Mouse (Mus musculus) olfactory bulb, adult 2 months (tissue): ENCODE results near the gene Tmed11.
"Not testable (repeated sequence)": the region's sequence is repeated elsewhere in the genome, so short reads cannot be mapped to it uniquely, and the experiment has no call there.

ENCODE experiments used
- CTCF ChIP-seq: fragments of 200-500 bp; IDR thresholded peaks from 2 replicates; pipeline ENCODE4 v1.5.1; 2012; ENCODE audit warnings: low read depth, mild to moderate bottlenecking, low read length, moderate library complexity; ENCODE audit not compliant: insufficient read depth
- POLR2A ChIP-seq: fragments of 200-500 bp; IDR thresholded peaks from 2 replicates; pipeline ENCODE4 v1.6.1; 2012; ENCODE audit warnings: mild to moderate bottlenecking, low read depth, low read length, moderate library complexity; ENCODE audit not compliant: insufficient read depth

DNA sequence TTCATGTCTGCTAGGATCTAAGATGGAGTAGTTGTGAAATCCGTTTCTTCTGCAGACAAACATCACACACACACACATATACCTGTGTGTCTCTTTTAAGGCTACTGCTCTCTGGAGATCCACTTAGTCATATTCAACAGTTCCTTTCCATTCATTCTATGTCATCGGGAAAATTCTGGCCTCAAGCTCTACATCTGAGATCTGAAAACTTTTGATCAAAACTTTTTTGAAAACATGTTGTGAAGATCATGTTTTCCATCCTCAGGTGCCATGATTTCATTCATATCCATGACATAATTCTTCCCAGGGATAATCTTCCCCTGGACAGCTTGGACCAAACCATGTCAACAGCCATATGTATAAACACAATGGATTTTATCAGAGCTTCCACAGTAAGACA is 13.6 kb upstream of the Tmed11 start, which contains the start of gene Vmn2r8:
- not testable (repeated sequence) for TF ChIP-seq POLR2A, CTCF
